Mouse (Mus musculus) lung, embryonic 14.5 days (tissue): ENCODE data around the gene Ddx28. TPM values are rescaled to one million over a fixed set of nuclear protein-coding genes. Genes with fewer than 3 reads are reported as not detected.

Experiments
- ATAC-seq: fragments of 200-750 bp; cut with Nextera tagmentation; 2 replicates; pipeline ENCODE4 v1.8.0; 2017; ENCODE audit warnings: mild to moderate bottlenecking, moderate TSS enrichment, moderate library complexity; ENCODE audit not compliant: insufficient read depth
- DNase-seq: peaks from one replicate; pipeline ENCODE4 v3.0.0-alpha.2; 2015
- H3K27ac ChIP-seq: fragments of 300-500 bp; sonication (generic); 2 replicates; pipeline ENCODE4 v1.5.1; 2014; ENCODE audit warnings: low read depth, mild to moderate bottlenecking, moderate library complexity
- H3K27me3 ChIP-seq: fragments of 300-500 bp; sonication (generic); 2 replicates; pipeline ENCODE4 v1.6.1; 2014; ENCODE audit warnings: low read length, control low read depth; ENCODE audit not compliant: insufficient read depth
- H3K36me3 ChIP-seq: fragments of 300-500 bp; sonication (generic); 2 replicates; pipeline ENCODE4 v1.6.1; 2014; ENCODE audit warnings: control low read depth; ENCODE audit not compliant: insufficient read depth
- H3K4me1 ChIP-seq: fragments of 300-500 bp; sonication (generic); 2 replicates; pipeline ENCODE4 v1.6.1; 2014; ENCODE audit warnings: antibody characterized with exemption, control low read depth; ENCODE audit not compliant: insufficient read depth
- H3K4me2 ChIP-seq: fragments of 300-500 bp; sonication (generic); 2 replicates; pipeline ENCODE4 v1.6.1; 2014; ENCODE audit warnings: mild to moderate bottlenecking
- H3K4me3 ChIP-seq: fragments of 300-500 bp; sonication (generic); 2 replicates; pipeline ENCODE4 v1.5.1; 2014; ENCODE audit warnings: low read depth, low read length
- H3K9ac ChIP-seq: fragments of 300-500 bp; sonication (generic); 2 replicates; pipeline ENCODE4 v1.6.1; 2014
- H3K9me3 ChIP-seq: fragments of 300-500 bp; sonication (generic); 2 replicates; pipeline ENCODE4 v1.6.1; 2016; ENCODE audit warnings: low read depth, low read length, control low read depth
- CTCF ChIP-seq: IDR thresholded peaks from 2 replicates; pipeline ENCODE4 v1.5.1; 2016; ENCODE audit warnings: antibody characterized with exemption, low read depth
- whole genome bisulfite sequencing: fragments of 180-500 bp; shearing (Covaris S2); extraction: QIAGEN DNeasy Blood & Tissue Kit; methylation state at CpG from one replicate; pipeline ENCODE4 v1.1.7; 2014; 5-methylcytosine and 5-hydroxymethylcytosine counted together
- polyA plus RNA-seq: library from polyadenylated mRNA; unstranded; fragments of >200 nt; fragmentation: Nextera tagmentation; extraction: Ambion mirVana; gene quantifications from 2 replicates; pipeline ENCODE4 v1.2.1, GENCODE M21; 2014

The Ddx28 gene
- polyA plus RNA-seq, 1 experiment from 2014 or later: 19.1 TPM

DNA sequence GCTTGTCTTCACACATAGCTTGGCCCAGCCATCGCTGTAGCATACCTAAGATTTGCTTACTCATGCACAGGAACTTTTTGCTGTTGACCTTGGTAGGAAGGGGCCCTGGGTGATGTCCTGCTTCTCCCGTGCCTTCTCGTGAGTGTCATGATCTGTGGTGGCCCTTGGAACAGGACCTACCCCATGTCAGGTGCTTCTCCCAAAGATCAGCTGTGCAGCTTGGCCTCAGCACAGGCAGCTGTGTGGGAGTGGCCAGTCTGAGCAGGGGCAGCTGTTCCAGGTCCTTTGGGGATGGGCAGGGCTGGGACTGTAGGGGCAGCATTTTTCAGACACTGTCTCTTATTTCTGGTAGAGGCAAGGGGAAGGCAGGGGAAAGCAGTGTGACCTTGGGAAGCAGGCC lies 32.5 kb upstream of the Ddx28 start:
- no peak for TF ChIP-seq CTCF
- no peak for DNase-seq
- no peak overlapping the region; the same call in 1 of the 2 replicates for H3K9ac ChIP-seq
- H3K9me3 ChIP-seq: no peaks in the 10 kb centered on the region
- no peak overlapping the region for H3K4me2 ChIP-seq
- no peaks in the 10 kb centered on the region for H3K27me3 ChIP-seq
- H3K27ac ChIP-seq: no peak overlapping the region
- peaks cover 11% of the 10 kb centered on the region; the same call in 1 of the 2 replicates for H3K36me3 ChIP-seq
- 73% methylated on average over 3 of the region's 3 CpGs for WGBS
- no peak for ATAC-seq
- H3K4me1 ChIP-seq: no peaks in the 10 kb centered on the region
- no peak overlapping the region for H3K4me3 ChIP-seq

- Histone ChIP-seq H3K4me3 (no peak overlapping the region), H3K4me2 (no peak overlapping the region), H3K27me3 (no peaks in the 10 kb centered on the region), H3K4me1 (no peaks in the 10 kb centered on the region), H3K36me3 (peaks cover 11% of the 10 kb centered on the region; the same call in 1 of the 2 replicates), H3K27ac (no peak overlapping the region), H3K9me3 (no peaks in the 10 kb centered on the region), H3K9ac (no peak overlapping the region)
- no peak for DNase-seq
- 69% methylated on average over 2 of the region's 2 CpGs for WGBS
- no peak for ATAC-seq
- no peak for TF ChIP-seq CTCF
Observed at GRCm38 (mm10) chr8:106043055-106043454, 31.4 kb upstream of the Ddx28 start.

DNA sequence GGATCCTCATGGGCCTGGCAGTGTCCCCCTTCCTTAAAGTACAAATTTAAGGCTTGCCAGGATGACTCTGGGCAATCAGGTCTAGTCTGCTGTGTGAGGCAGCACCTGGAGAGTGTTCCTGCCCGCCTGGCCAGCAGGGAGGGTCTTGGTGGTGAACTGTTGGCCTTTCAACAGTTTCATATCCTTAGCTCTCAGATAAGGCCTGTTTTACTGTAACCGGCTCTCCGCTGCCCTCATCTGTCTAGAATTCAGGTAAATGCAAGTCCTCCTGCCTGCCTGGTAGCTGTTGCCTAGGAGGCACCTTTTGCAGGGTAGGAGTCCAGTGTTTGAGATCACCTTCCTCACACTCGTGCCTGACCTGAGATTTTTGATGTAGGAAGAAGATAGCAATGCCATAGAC lies 28.5 kb upstream of the Ddx28 start:
- DNase-seq: no peak
- Histone ChIP-seq H3K27me3 (no peaks in the 10 kb centered on the region), H3K4me2 (no peak overlapping the region), H3K9me3 (no peaks in the 10 kb centered on the region), H3K27ac (no peak overlapping the region), H3K4me1 (no peaks in the 10 kb centered on the region), H3K4me3 (no peak overlapping the region), H3K36me3 (0 out of 2 replicates have a peak, but pooled peaks cover 4% of the 10 kb centered on the region), H3K9ac (no peak overlapping the region)
- 50% methylated on average over 4 of the region's 4 CpGs for WGBS
- no peak for ATAC-seq
- TF ChIP-seq CTCF: no peak

- ATAC-seq (no peak), DNase-seq (no peak)
- no peak overlapping the region for H3K4me2 ChIP-seq
- no peak overlapping the region for H3K9ac ChIP-seq
- no peaks in the 10 kb centered on the region for H3K4me1 ChIP-seq
- H3K4me3 ChIP-seq: no peak overlapping the region
- no peak for TF ChIP-seq CTCF
- H3K27ac ChIP-seq: no peak overlapping the region
- H3K27me3 ChIP-seq: no peaks in the 10 kb centered on the region
- WGBS: 84% methylated on average over 4 of the region's 4 CpGs
- no peaks in the 10 kb centered on the region for H3K9me3 ChIP-seq
- 0 out of 2 replicates have a peak, but pooled peaks cover 4% of the 10 kb centered on the region for H3K36me3 ChIP-seq
Observed at GRCm38 (mm10) chr8:106039605-106040004, 27.9 kb upstream of the Ddx28 start.

GRCm38 (mm10) chr8:106038721-106039120 lies 27.0 kb upstream of the Ddx28 start:
- no peak overlapping the region for H3K27ac ChIP-seq
- H3K9ac ChIP-seq: no peak overlapping the region
- H3K27me3 ChIP-seq: no peaks in the 10 kb centered on the region
- no peak for TF ChIP-seq CTCF
- H3K36me3 ChIP-seq: 0 out of 2 replicates have a peak, but pooled peaks cover 4% of the 10 kb centered on the region
- ATAC-seq (no peak), DNase-seq (no peak)
- no peak overlapping the region for H3K4me3 ChIP-seq
- H3K4me1 ChIP-seq: no peaks in the 10 kb centered on the region
- WGBS: 87% methylated on average over 10 of the region's 10 CpGs
- no peaks in the 10 kb centered on the region for H3K9me3 ChIP-seq
- H3K4me2 ChIP-seq: no peak overlapping the region

GRCm38 (mm10) chr8:106022483-106022882 lies 10.8 kb upstream of the Ddx28 start:
- no peak overlapping the region for H3K4me3 ChIP-seq
- ATAC-seq (no peak), DNase-seq (peak; percentile 87)
- no peaks in the 10 kb centered on the region for H3K9me3 ChIP-seq
- no peak overlapping the region for H3K27ac ChIP-seq
- TF ChIP-seq CTCF: peak; percentile 94
- H3K4me2 ChIP-seq: no peak overlapping the region
- H3K36me3 ChIP-seq: no peaks in the 10 kb centered on the region; the same call in 1 of the 2 replicates
- no peak overlapping the region for H3K9ac ChIP-seq
- H3K27me3 ChIP-seq: no peaks in the 10 kb centered on the region
- no peaks in the 10 kb centered on the region for H3K4me1 ChIP-seq

- TF ChIP-seq CTCF: no peak
- Histone ChIP-seq H3K27ac (no peak overlapping the region), H3K27me3 (no peaks in the 10 kb centered on the region), H3K9me3 (no peaks in the 10 kb centered on the region), H3K9ac (no peak overlapping the region), H3K4me1 (no peaks in the 10 kb centered on the region), H3K36me3 (peaks cover 17% of the 10 kb centered on the region; the same call in 1 of the 2 replicates), H3K4me2 (no peak overlapping the region), H3K4me3 (no peak overlapping the region)
- DNase-seq: no peak
- ATAC-seq: no peak
- 88% methylated on average over 3 of the region's 3 CpGs for WGBS
Observed at GRCm38 (mm10) chr8:106018039-106018438, 6.4 kb upstream of the Ddx28 start.

DNA sequence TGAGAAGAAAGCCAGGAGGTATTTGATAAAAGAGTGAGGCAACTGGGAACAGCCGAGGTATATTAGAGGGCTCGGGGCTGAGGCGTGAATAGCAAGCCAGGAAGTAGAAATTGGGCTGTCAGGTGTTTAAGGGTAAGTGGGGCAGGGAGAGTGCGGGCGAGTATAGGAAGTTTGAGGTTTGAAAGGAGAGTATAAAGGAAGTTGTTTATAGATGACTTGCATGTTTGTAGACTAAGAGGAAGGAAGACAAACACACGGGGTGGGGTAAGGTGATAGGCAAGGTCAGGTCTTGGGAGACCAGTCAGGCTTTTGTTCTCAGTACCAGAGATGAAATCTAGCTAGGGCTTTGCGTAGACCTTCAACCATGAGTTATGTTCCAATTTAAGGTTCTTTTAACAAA lies 5.4 kb upstream of the Ddx28 start:
- no peak for TF ChIP-seq CTCF
- 86% methylated on average over 7 of the region's 7 CpGs for WGBS
- Histone ChIP-seq H3K9me3 (no peaks in the 10 kb centered on the region), H3K4me2 (no peak overlapping the region), H3K27me3 (no peaks in the 10 kb centered on the region), H3K4me1 (no peaks in the 10 kb centered on the region), H3K9ac (no peak overlapping the region), H3K4me3 (no peak overlapping the region), H3K36me3 (peaks cover 17% of the 10 kb centered on the region; the same call in 1 of the 2 replicates), H3K27ac (no peak overlapping the region)
- ATAC-seq: no peak
- no peak for DNase-seq
